Mouse (Mus musculus): ENCODE measurements around the gene Dennd1b.

GRCm38 (mm10) chr1:139179707-139180106 lies 216.5 kb downstream of the Dennd1b start:
- no peak for TF ChIP-seq POLR2A (IDR thresholded peaks at IDR 0.05; ENCODE audit: borderline replicate concordance, insufficient read depth, low read length)
- TF ChIP-seq CTCF (IDR thresholded peaks at IDR 0.05; ENCODE audit: borderline replicate concordance, insufficient read depth, low read depth, low read length): no peak
